Mouse (Mus musculus): ENCODE results near the gene Prpf4b.
A peak's percentile ranks its signal among the peaks of the same experiment; 100 is the strongest.
"Not testable (repeated sequence)": the region's sequence is repeated elsewhere in the genome, so short reads cannot be mapped to it uniquely, and the experiment has no call there.

Gene Prpf4b

GRCm38 (mm10) chr13:34875166-34875710 is at the start of gene Prpf4b:
TSS of gene Prpf4b (plus strand) at chr13:34875302.
- DNase-seq: peak; percentile 95

DNA sequence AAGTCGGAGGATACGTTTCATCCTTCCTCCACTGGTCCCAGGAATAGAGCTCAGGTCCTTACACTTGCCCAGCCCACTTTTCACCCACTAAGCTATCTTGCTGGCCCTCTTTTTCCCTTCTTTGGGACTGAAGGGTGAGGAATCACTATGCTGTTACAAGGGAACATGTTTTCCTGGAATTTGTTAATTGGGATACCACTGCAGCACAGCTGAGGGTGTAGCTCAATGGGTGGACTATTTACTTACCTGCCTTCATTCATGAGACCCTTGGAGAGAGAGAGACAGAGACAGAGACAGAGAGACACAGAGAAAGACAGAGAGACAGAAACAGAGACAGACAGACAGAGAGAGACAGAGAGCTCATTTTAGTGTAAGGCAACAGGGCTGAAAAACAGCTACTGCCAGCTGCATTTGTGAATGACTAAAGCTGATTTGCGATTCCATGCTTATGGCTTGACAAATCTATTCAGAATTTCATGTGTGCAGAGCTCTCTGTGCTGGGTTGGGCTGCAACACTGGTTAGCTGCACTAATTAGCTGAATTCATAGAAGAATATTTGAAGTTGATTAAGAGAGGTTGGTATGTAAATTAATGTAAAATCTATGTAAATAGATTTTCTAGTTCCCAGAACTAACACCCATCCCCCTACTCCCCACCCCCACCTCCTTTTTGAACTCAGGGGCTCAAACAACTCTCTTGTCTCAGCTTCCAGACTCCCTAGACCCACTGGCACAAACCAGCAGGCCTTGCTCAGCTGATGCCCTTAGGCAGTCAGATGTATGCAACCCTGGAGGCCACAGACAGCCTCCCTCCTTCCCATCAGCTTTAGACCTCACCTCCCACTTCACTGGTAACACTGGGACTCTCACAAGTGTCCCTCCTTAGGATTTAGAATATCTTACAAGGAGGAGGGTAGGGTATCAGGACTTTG is 48.1 kb upstream of the Prpf4b start:
- no peak for DNase-seq

GRCm38 (mm10) chr13:34827988-34828882 is 46.9 kb upstream of the Prpf4b start:
- no peak for DNase-seq

DNA sequence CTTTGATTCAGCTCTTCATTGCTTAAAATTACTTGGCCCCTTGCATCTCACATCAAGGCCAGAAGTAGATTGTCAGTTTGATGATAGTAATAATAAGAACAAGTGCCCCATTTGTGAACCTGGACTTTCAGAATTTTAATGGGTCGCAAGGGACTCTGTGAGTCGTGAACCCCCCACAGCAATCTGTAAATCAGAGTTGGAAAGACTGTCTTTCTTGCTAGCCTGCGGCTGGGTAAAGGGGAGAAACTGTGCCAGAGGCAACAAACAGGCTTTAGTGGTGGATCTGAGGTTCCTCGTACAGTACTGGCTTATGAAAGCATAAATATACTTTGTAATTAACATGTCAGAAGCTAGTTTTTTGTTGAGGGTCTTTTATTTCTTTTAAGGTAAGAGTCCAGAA is 32.3 kb upstream of the Prpf4b start:
- DNase-seq: no peak

GRCm38 (mm10) chr13:34850759-34851158 is 24.3 kb upstream of the Prpf4b start:
- no peak for DNase-seq

- no peak for DNase-seq
Measured at GRCm38 (mm10) chr13:34851191-34851784, 23.8 kb upstream of the Prpf4b start.

GRCm38 (mm10) chr13:34857526-34857925 is 17.6 kb upstream of the Prpf4b start:
- peak; percentile 57 for DNase-seq

DNA sequence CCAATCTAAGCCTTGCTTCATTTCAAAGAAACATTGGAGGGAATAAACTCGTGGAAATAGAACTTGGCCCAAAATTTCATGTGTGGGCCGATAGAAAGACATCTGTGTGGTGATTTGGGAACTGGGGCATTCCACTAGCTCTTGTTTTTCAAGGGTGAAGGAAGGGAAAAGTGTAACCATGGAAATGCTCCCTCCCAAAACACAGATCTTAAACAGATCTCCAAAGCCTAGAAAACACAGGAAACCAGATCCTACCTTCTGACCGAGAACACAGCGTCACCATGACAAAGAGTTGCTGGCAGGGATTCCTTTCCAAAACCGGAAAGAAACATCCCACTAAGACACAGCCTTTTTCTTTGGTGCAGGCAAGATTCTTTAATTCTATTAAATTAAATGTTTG is 15.7 kb upstream of the Prpf4b start:
- no peak for DNase-seq

DNA sequence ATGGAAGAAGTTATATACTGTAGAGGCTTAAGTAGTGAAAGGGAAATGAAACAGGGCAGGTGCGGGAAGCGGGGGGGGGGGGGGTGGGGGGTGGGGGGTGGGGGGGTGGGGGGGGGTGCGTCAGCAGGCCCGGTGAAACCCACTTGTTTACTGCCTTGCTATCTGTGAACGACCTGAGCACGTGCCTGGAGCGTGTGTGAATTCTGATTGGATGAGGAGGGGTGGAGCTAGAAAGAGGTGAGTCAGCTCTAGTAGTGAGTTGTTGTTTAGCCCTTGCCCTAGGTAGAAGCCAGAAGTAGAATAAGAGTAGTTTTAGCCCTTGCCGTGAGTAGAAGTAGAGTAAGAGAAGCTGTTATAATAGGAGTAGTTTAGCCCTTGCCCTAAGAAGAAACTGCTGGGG is 13.9 kb upstream of the Prpf4b start:
- DNase-seq: not testable (repeated sequence)

DNA sequence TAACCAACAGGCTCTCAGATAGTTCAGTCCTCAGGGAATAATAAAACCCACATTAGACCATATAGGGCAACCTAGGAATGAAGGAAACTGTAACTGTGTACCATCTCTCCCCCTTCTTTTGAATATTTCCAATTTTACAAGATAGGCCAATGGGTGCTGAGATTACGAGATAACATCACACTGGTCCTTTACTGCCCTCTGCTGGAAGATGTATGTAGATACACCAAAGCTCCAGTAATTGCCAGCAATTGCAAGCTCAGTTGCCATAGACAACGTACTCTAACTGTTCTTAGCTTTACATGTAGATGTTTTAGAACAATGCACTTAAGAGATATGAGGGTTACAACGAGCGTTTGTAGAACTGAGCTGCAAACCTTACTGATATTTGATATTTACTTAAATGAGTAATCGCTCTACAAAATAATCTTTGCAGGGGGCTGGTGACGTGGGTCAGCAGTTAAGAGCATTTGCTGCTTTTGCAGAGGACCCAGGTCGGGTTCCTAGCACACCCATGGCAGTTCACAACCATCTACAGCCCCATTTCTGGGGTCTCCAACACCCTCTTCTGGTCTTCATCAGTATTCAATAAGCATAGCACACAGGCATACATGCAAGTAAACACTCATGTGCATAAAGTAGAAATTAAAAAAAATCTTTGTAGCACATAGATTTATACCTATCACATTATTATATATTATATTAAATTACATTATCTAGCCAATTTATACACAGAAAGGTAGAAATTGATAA is 10.5 kb upstream of the Prpf4b start:
- DNase-seq: peak; percentile 55

DNA sequence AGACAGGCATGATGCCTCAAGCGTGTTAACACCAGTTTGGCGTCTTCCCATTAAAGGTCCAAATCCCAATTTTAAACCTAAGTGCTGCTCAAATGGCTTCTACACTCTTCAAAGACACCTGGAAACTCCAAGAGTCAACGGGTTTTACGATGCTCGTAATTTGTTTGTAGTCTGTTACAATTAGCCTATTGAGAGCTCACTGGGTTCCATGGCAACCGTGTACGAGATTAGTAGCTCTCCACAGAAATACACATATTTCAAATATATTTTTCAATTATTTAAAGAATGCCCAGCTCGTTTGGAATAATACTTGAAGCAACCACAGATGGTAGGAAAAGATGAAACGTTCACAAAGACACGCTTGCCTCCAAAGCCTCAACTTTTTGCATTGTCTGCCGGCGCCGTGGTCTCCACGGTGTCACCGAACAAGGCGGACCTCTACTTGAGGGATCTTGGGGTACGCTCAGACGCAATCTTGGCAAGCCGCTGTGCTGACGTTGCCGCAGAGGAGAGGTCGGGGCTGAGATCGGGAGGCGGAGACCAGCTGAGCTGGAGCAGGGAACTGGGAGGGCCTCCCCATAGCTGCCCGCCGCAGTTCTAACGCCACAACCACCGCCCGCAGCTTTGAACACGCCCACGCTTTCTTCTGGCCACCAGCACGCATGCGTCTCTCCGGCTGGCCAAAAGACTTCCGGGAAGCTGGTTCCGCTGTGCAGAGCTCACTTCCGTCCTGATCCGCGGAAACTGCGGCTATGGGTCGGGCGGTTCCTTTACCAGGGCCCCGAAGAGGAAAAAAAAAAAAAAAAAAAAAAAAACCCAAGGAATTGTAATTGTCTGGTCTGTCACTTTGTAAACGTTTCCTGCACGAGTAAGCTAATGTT is 1.1 kb upstream of the Prpf4b start:
- DNase-seq: peak; percentile 94

GRCm38 (mm10) chr13:34874736-34875135 is 366 bp upstream of the Prpf4b start:
- DNase-seq: peak; percentile 5

GRCm38 (mm10) chr13:34875741-34876445 is 791 bp downstream of the Prpf4b start:
- DNase-seq: peak; percentile 60

GRCm38 (mm10) chr13:34876481-34876880 is 1.4 kb downstream of the Prpf4b start:
- no peak for DNase-seq

DNA sequence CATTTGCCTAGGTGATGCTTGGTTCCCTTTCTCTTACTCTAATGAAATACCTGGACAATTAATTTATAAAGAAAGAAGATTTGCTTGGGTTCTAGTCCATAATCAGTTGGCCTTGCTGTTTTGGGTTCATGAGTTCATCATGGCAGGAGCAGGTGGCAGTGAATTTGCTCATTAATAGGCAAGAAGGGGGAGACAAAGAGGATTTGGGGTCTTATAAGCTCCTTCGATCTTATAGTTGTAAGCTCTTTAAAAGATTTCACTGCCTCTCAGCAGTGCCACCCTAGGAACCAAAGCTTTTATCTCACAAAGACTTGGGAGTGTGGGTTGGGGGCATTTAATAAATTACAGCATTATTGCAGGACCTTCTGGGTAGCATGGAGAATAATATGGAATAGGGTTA is 17.8 kb downstream of the Prpf4b start:
- no peak for DNase-seq

DNA sequence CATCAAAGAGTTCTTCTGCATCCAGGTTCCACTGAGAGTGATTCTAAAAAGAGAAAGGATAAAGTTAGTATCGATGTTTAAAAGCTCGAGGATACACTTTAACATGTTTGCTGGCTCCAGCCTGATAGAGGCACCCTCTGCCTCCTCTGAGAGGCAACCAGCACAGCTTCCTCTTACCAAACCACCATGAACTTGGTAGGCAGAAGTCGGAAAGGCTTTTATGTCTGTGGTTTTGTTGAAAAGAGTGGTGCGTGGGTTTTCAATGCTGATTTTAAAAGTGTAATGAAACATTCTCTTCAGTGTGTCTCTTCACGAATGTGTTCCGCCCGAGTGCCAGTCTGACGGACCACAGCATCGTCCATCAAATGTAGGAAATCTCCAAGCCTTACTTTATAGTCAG is 39.5 kb downstream of the Prpf4b start:
- no peak for DNase-seq

DNA sequence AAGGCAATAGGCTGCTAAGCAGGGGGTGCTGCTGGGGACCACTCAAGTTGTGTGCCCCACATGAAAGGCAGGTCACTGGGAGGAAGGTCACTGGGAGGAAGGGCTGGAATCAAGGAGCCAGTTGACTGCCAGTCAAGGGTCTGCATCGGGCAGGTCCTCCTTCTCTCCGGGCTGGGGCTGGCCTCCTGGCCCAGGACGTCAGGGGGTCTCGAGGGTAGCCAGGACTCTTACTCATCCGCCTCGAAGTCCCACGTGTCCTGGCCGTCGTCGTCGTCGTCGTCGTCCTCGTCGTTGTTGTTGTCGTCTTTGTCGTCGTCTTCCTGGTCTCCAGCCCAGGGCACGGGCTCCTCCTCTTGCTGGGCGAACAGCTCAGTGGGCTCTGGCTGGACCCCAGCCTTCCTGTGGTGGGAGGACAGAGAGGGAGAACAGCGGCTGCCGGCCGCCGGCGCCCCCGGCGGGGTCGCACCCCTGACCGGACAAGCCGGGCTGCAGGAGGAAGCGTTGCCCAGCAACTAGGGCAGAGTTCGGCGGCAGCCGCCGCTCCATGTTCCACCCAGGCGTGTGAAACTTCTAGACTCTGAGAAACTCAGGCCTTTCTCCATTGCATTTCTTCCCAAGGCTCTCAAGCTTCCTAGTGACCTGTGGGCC is 41.5 kb downstream of the Prpf4b start:
- DNase-seq: peak; percentile 21

DNA sequence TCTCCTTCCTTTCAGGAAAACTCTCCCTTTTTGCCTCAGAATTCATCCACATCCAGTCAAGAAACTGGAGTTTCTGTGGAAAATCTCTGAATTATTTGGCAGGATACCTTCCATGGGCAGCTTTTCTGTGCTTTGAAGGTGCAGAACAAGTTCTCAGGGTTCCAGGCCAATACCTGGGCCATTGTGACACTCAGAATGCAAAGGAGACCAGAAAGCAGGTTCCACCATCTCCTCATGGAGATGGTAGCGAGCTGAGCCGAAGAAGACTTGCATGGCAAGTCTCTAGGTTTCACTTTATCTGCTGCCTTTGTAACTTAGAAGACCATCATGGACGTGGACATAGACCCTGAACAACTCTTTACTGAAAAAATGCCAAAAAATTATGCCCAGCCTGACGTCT is 49.1 kb downstream of the Prpf4b start, which contains the start of the genes Fam217a and 4933417A18Rik:
Gene Fam217a, minus strand, starts transcription at position 101 of the 400 bp plus-strand sequence.
Gene 4933417A18Rik, plus strand, starts transcription at position 200 of the 400 bp plus-strand sequence.
- DNase-seq: no peak

- DNase-seq: no peak
Measured at GRCm38 (mm10) chr13:34934931-34935644, 60.0 kb downstream of the Prpf4b start.
